Mouse (Mus musculus) lung, postnatal 10 days (tissue): ENCODE measurements around the gene Slc15a3.

ENCODE experiments used
- DNase-seq: peaks from one replicate; pipeline ENCODE4 v3.0.0; 2021

The Slc15a3 gene

DNA sequence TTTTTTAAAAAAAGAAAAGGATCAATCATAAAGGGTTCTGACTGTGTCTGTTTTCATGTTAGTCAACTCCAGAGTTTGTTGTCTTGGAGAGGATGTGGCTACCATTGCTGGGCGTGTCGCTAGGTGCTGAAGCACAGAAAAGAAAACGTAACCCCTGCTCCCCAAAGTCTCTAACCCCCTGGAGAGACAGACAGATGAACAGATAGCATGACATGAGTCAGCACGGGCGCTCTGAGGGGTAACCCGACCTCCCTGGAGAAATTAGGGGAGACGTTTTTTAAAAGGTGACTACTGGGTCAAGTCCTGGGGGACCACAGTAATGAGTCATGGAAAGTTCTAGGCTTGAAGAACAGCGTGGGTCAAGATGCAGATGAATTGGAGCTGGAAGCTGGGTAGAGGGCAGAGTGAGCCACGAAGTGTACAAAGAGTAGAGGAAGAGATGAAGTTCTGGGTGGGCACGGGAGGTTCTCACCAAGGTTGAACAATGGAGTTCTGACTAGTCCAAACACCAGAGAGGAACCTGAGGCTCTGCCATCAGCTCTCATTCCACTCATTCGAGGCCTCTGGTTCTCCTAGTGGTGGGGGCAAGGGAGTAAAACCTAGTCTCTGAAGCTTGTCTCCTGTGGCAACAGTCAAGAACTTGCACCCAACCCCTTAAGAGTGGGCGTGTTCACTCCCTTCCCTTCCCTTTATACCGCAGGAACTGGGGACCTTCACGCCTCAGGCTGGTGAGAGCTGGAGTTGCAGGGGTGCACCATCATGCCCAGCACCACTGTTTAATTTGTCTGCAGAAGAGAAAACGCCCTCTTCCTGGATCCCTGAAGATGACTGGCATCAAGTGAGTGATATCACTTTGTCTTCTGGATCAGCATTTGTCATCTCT, at the start of gene Slc15a3:
TSS of gene Slc15a3 (plus strand) at position 718 of the 883 bp plus-strand sequence.
- no peak for DNase-seq

DNA sequence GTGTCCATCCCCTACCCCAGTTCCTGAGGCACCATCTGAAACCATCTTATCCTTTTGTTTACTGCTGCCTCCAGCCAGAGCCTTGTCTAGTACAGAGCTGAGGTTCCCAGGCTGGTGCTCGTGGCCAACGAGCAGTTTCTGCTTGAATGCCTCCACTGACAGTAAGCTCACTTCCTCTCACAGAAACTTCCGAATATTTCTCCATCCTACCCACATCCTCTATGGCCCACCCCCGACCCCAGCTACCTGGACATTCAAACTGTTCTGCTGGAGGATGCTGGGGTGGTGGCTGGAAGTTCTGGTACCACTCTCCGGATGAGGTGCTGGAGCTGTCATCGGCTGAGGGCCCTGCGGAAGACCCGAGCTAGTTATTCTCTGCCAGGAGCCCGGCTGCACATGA, 49.2 kb upstream of the Slc15a3 start:
- no peak for DNase-seq

DNA sequence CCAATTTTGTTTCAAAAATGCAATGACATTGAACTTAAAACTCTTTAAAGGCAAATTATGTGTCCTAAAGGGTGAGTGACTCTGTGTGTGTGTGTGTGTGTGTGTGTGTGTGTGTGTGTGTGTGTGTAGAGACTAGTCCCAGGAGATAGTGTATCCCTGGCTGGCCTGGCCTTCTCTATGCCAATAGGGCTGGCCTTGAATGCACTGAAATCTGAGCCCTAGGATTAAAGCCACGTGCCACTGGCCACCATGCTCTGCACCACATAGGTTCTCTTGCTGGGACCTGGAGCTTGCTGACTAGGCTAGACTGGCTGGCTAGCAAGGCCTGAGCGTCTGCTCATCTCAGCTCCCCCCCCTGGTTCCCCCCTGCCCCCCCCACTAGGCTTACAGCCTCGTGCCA, 46.5 kb upstream of the Slc15a3 start:
- DNase-seq = no peak

DNA sequence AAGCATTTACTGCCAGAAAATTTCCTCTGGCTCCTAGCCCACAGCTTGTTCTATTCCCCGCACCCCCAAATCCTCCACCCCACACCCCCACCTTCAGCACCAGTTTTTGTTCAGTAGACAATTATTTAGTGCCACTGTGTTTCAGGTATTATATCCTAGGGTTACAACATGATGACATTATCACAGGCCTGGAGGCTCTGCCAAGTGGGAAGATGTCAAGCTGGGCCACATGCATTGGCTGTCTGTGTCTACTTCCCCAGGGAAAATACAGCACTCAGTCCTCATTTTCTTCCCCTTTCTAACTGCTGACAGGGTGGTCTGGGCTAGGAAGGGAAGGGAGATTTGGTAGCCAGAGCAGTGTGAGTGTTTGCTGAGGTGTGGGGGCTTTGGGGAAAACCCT, 44.6 kb upstream of the Slc15a3 start:
- no peak for DNase-seq

DNA sequence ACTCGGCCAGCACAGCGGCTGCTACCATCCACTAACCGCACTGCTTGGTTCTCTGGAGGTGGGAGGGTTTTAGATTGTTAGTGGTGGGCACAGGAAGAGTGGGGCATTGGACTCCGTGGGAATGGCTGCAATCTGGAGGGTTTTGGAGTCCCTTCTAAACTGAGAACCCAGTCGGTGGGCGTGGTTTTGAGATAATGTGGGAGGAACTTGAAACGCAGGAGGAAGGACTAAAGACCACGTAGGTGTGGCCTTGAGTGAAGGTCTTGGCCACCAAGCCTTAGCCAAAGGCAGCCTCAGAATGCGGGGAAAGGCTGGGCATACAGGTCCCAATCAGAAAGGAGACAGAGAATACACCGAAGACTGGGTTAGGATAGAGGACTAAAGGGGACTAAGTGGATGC, 41.0 kb upstream of the Slc15a3 start:
- DNase-seq = no peak

DNA sequence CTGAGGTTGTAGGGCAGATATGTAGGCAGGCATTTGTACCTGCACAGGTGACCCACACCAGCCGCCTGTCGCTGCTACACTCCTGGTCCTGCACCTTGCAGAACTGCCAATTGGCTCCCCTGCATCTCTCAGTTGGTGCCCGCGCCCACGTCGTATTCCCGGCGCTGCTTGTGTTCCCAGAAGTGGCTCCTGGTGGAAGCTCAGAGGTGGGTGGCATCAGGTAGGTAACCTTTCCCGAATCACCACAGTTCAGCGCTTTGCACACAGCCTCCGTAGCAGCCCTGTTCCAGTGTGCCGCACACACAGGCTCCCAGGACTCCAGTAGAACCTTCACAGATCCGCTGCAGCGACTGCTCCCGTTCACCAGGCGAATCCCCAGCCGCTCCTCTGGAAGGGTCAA, 40.4 kb upstream of the Slc15a3 start:
- no peak for DNase-seq

DNA sequence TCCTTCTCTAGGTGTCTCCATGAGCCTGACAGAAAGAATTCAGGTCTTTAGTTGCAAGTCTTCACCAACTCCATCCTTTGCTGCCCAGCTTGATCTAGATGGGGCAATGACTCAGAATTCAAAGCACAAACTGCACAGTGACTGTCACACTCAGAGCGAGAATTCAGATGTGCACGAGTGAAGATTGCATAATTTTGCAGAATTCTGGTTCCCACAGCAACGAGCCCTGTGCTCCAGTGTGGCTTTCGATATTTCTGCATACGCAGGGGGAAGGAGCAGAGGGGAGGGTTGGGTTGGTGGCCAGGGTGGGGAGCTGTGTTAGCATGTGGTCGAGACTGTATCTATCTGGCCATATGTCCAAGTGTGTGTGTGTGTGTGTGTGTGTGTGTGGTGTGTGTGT, 38.5 kb upstream of the Slc15a3 start:
- no peak for DNase-seq

DNA sequence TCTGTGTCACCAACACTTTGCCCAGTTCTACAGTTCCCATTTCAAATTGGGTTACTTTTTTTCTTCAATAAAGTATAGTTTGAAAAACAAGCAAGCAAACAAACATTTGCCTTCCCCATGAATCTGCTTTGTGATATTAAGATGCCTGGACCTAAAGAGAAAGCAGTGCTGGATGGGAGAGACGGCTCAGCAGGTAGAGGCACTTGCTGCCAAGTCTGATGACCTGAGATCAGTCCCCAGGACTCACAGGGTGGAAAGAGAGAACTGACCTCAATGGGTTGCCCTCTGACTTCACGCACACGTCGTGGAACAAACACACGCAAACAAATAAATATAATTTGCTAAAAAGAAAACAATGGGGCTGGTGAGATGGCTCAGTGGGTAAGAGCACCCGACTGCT, 37.6 kb upstream of the Slc15a3 start:
- DNase-seq = no peak

DNA sequence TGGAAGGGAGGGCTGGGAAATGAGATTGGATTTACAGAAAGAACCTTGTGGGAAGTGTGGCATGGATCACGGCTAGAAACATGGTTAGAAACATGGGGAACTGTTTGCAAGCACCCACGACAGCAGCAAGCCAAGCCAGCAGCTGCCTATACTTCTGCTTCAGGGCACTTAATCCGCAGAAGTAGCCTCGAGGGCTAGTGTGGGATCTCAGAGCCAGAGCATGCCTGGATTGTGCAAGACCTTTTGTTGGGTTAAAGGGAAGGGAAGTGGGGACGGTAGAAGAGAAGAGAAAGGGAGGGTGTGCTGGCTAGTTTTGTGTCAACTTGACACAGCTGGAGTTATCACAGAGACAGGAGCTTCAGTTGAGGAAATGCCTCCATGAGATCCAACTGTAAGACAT, 35.8 kb upstream of the Slc15a3 start:
- no peak for DNase-seq

DNA sequence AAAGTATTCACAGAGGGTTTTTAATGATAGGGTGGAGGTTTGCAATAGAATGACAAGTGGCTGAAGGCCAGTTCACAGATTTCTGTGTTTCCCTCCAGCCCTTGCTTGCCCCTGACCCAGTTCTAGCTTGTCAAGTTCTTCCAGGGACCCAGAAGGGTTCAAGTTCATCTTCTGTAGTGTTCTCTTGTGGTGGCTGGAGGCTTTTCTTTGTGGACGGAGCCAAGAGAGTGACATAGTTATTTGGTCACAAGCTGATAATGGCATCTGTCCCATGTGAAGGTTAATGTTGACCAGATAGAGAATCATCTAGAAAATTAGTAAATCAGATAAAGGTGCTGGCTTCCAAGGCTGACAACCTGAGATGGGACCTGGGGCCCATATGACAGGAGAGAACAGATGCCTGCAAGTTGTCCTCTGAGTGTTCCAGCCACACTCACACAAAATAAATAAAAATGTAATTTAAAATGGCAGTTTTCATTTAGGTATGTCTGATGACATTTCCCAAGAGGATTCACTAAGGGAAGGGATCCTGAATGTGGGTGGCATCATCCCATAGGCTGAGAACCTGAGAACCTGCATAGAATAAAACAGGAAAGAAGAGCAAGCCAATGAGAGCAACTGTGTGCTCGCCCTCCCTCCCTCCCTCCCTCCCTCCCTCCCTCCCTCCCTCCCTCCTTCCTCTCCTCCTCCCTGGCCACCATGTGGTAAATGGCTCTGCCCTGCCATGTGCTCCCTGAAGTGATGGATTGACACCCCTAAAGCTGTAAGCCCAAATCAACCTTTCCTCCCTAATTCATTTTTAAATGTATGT, 34.5 kb upstream of the Slc15a3 start:
- no peak for DNase-seq

DNA sequence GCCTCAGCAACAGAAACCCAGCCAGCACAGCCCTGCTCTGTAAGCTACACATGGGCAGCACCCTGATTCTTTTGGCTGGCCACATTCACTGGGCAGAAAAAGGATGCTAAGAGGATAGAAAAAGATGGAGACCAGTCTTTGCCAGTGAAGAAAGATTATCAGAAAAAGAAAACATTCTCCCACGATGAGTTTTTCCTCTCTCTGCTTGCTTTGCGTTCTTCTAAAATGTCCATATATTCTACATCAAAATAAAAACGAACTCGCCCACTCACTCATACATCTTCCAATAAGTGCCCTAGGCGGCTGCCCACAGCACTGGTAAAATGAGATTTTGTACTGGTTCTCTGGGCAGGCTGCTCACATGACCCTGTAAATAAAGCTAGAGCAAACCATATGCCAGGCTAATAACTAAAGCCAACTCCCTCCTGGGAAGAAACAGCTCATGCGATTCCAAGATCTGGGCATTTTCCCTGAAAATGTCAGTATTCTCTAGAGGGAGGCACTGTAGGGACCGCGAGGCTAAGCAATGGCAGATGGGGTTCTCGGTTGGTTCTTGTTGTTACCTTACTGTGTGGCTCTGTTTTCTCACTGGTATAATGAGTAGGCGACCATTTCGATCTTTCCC, 33.8 kb upstream of the Slc15a3 start:
- no peak for DNase-seq

DNA sequence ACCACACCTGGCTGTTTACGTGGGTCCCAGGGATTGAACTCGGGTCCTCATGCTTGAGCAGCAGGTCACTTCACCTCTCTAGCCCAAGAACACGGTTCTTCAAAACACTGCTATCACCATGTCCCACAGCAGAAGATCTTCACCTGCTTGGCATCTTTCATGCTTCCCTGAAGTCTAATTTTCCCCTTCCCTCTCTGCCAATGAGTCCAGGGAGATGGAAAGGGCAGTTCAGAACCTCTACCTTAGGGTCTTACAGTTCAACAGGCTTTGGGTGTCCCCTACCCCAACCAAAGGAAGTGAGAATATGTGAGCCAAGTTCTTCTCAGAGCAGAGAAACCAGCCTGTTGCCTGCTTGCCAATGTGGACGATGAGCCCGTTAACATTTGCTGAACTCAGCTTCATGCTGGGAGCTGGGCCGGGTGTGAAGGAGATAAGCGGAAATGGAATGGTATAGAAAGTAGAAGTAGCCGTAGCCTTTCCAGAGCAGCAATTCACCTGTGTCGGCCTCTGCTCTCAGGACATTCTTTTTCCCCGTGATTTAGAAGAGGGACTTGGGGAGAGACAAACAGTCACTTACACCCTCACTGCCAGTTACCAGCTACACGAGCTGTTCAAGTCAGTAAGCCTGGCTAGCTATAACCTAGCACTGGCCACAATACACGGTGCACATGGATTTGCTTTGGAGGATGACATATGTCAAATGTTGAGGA, 30.8 kb upstream of the Slc15a3 start:
- no peak for DNase-seq

DNA sequence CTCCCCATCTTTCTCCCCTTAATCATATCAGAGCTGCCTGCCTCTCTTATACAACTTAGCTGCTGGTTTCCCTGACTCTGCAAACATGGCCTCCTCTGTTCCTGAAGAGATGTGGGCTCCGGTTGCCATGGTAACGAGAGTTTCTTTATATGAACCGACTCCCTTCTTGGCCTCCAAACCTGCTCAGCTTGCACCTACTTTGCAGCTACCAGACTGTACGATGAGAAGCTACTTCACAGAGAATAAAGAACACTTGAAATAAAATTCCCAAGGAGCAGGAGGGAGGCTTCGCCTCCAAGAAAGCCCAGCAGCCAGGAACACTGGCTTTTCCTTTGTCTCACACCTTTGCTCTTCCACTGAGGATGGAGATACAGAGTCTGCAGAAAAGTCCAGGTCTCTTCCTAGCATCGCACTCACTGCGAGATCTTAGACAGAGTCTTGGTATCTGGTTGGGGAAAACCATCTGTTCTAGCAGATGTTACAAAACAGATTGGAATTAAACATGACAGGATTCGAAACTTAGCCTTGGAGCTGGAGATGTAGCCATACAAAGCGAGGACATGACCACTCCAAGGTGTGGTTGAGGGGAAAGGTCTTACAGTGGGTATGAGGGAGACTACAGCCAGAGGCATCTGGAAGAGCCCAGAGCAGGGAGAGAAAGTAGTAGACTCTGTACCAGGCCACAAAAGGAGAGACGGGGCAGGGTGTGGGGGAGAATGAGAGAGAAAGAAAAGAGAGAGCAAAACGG, 29.9 kb upstream of the Slc15a3 start:
- DNase-seq = no peak

DNA sequence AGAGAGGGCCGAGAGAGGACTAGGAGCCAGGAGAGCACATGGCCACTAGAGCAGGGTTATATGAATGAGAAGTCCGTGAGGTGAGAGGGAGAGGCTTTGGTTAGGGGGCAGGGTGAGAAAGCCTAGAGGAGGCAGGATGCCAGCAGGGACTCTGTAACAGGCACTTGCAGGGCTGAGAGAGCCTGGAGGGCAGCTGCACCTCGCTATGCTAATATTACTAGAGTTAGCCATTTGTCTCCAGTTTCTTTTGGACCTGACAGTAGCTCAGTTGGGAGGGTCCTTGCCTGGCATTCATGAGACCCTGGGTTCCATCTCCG, 29.4 kb upstream of the Slc15a3 start:
- DNase-seq = peak; percentile 43

DNA sequence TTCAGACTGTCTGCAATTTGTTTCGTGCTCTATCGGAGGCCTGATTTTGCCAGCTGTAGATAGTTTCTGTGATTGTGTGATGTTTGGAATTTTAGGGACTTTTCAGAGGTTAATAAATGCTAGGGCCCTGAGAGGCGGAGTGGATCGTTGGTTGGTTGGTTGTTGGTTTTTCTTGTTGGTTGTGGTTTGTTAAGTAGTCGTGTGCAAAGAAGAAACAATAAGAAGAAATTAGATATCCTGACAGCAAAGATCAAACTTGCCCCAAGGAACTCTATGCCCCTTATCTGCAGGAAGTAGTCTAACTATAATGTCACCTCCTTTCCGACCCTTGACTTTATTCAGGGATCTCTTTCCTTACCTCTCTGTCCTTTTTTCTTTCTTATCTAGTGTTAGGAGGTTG, 28.1 kb upstream of the Slc15a3 start:
- DNase-seq = no peak

DNA sequence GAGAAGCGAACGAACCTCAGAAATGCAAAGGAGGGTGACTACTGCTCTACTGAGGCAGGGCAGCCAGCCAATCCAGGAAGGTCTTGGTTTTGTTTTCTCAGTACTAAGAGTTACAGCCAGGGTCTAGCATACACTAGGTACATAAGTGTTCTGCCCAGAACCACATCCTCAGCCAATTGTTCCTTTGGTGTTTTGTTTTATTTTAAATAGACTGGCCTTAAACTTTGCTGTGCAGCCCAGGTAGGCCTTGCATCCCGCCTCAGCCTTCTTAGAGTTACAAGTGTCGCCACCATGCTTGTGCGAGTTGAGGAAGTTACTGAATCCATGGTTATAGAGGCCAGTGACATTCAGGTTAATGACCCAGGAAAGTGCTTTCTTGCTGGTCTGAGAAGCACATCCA, 26.5 kb upstream of the Slc15a3 start:
- DNase-seq = no peak

DNA sequence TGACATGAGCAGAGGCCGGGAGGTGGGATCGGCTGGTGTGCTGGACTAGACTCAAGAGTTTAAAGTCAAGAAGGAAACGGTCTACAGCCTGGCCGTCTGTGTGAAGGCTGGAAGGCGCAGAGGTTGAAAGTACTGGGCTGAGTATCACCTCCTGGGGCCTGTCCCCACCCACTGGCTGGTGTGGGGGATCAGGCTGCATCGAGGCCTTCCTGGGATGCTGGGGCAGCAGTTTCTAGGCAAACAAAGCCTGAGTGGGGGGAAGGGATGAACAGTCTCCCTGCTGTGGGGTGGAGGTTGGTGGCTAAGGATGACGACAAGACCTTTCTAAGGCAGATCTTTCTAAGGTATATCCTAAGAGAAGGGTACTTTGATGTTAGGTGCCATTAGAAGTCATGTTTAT, 25.6 kb upstream of the Slc15a3 start:
- DNase-seq = no peak

DNA sequence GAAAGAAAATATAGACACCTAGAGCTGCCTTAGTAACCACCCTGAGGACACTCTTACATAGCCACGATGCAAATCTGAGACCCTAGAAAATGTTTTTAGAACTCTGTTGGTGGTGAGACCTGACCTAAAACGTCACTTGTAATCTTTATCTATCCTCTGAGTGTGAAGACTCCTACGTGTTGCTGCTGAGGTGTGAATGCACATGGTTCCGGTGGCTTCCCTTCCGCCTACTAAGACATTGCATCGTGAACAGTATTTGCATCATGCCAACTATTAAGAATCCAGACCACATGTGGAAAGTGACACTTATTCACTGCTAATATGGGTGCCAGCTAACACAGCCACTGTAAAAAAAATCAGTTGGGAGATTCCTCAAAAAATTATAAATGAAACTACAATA, 23.7 kb upstream of the Slc15a3 start:
- no peak for DNase-seq

DNA sequence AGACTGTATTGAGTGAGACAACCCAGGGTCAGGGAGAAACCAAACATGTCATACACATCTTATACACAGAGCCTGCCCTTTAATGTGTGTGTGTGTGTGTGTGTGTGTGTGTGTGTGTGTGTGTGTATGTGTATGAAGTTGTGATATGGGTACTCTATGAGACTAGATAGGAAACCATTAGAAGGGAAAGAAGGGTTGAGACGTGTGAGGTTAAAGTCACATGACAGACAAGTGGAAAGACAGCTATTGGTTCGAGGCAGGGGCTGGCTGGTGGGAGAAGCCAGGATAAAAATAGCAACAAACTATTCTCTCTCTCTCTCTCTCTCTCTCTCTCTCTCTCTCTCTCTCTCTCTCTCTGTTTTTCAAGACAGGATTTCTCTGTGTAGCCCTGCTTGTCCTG, 23.1 kb upstream of the Slc15a3 start:
- no peak for DNase-seq

DNA sequence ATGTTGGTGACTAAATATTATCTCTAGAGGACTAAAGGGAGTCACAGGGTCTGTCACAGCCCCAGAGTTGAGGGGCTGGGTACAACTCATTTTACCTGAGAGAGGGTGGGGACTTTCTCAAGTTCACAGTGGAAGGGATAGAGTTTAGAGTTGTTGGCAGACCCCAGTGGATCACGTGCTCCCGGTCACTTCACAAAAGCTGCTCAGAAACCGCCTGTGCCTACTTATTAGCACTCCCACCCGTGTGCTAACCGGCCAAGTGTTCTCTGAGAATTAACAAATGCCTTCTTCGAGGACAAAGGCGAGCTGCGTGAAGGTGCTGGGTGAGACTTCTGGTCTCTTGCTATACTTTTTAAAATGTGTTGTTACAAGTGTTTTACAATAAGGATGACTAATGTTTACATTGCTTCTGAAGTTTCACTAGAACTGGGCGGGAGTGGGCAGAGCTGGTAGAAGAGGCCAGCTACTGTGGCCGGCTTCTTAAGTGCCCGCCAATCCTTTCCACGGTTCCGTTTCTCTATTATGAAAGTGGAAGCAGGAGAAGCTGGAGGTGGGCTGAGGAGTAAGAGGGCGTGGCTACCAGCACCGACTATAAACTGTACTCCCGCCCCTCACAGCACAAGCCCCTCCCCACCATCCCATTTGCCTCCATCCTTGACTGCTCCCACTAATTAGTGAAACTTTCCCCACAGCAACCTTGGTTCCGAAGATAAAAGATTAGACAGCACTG, 21.1 kb upstream of the Slc15a3 start:
- DNase-seq = peak; percentile 62

DNA sequence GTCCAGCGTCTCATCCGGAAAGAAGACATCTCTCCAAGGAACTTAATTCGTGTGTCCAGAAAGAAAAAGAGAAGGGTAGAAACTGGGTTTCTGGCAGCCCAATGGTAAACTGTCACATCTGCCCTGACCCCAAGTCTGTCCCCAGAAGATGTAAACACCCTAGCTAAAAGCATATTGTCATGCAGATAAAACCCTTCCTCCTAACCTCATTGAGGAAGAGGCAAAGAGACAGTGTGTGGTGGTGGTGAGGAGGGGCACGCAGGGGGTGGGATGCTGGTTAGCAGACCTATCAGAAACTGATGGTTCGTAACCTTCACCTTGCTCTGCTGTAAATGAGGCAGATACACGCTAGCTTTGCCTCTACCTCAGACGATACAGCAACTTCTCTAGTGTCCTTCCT, 18.2 kb upstream of the Slc15a3 start:
- DNase-seq = no peak

DNA sequence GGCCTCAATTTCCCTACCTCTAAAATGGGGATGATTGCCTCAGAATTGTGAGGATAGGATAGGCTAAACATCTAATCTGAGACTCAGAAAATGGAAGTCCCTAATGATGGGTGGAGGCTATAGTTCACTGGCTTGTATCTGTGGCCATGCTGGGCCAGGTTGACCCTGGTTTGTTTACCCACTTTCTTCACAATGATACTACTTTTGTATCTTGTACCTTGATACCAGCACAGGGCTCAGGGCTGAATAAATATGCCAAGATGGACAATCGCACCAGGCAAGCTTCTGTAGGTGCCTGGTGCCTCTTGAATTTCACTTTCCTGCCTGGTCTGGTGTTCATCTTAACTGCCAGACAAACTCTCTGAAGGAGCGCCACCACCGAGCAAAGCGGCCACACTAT, 17.0 kb upstream of the Slc15a3 start:
- DNase-seq = no peak
